Mouse (Mus musculus): ENCODE results near the gene 4930469K13Rik.
A peak's percentile ranks its signal among the peaks of the same experiment; 100 is the strongest.

Gene 4930469K13Rik

DNA sequence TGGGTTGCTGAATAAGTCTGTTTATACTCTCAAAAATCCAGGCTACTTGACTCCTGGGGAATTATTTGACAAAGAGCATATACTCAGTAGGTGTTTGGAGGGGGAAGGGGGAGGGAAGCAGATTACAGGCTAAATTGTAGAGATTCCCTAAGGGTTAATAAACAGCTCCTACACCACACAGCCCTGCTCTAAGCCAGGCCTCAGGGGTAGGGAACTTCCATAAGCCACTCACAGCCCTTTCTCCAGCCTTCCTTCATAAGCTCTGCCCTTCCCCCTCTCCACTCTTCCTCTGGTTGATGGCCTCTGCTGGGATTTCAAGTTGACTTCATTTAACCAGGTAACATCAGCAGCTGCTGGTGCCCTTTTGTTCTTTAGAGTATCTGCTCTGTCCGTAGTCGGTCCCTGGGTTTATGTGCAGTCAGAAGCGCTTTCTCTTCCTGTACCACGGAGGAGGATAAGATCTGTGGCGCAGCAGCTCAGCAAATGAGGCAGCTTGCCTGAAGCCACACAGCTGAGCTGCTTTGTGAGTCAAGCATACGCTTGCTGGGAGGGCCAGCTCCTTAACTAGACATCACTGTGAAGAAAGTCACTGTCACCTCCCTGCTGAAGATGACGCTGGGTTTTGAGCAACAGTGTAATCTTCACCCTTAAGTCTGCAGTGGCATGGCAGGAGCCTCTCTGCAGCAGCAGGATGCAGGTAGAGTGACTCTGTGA, 159.6 kb downstream of the 4930469K13Rik start:
- DNase-seq (ENCODE audit: low read depth): peak; percentile 94

- DNase-seq (ENCODE audit: low read depth): peak; percentile 57
These were observed 160.7 kb downstream of the 4930469K13Rik start for GRCm38 (mm10) chr11:33937641-33938040.

DNA sequence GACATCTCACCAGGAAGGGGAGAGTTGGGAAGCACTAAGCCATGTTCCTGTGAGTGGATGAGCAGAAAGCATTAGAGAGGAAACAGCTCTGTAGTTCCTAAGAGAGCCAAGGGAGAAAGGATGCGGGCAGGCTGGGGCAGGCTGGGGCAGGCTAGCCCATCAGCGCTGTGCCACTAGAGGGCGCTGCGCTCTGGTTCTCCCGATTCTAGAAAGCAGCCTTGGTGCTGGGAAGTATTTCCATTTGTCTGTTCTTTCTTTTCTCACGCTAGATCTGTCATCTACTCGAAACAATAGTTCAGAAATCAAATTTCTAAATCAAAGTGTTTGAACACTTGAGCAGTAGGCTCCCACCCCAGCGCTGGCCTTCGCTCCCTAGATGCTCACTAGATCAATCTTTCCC, 164.1 kb downstream of the 4930469K13Rik start:
- peak; percentile 79 for DNase-seq (ENCODE audit: low read depth)

GRCm38 (mm10) chr11:33932386-33933111, 165.8 kb downstream of the 4930469K13Rik start:
- DNase-seq (ENCODE audit: low read depth): peak; percentile 86

- DNase-seq (ENCODE audit: low read depth): peak; percentile 94
These were observed 166.4 kb downstream of the 4930469K13Rik start for GRCm38 (mm10) chr11:33931836-33932385.

GRCm38 (mm10) chr11:33929412-33929811, 168.9 kb downstream of the 4930469K13Rik start:
- DNase-seq (ENCODE audit: low read depth): no peak

DNA sequence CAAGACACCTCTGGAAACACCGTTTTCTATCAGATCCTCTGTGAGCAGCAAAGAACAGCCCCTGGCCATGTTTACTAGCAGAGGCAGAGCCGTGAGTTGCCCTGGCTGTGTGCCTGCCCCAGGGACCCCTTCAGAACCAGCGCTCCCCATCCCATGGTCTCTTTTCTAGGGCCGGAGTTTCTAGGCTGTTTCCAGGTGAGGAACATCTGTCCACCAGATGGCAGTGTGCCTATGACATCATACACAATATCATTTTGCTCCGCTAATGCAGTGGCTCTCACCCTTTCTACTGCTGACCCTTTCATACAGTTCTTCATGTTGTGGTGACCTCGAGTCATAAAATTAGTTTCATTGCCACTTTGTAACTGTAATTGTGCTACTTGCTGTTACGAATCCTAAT, 169.7 kb downstream of the 4930469K13Rik start:
- peak; percentile 83 for DNase-seq (ENCODE audit: low read depth)

DNA sequence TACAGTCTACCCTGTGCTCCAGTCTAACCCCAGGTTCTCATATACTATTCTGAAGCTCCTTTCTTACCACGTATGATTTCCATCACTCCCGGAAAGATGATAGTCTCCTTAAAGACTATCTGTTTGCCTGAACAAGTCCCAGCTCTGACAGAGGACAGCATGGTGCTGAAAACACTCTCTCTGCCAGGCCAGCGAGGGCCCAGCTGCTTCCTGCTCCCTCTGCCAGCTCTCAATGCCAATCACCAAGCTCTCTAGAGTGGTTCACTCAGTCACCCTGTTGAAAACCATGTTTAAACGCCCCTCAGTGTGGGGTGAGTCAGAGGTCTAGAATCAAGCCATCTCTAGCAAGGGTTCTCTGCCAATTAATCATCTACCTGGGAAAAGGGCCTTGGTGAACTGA, 170.5 kb downstream of the 4930469K13Rik start:
- DNase-seq (ENCODE audit: low read depth): no peak

- DNase-seq (ENCODE audit: low read depth): no peak
These were observed 171.0 kb downstream of the 4930469K13Rik start for GRCm38 (mm10) chr11:33927321-33927720.

DNA sequence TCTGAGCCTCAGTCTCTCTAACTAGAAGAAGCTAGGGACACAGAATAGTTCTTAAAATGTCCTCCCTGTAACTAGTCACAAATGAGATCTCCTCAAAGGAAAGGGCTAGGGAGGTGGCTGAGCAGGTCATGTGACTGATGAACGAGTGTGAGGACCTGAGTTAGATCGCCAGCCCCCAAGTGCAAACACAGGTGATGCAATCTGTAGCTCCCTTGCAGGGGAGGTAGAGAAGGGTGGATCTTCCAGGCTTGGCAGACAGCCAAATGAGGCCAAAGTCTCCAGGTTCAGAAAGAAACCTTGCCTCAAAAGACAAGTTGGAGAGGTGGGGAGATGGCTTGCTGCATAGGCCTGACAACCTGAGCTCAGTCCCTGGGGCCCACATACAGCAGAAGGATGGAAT, 171.8 kb downstream of the 4930469K13Rik start:
- no peak for DNase-seq (ENCODE audit: low read depth)

- no peak for DNase-seq (ENCODE audit: low read depth)
These were observed 172.6 kb downstream of the 4930469K13Rik start for GRCm38 (mm10) chr11:33925778-33926177.
